Mouse (Mus musculus) 416B (cell line): ENCODE data around the gene Cog1.
"Not testable (repeated sequence)": the region's sequence is repeated elsewhere in the genome, so short reads cannot be mapped to it uniquely, and the experiment has no call there.

ENCODE experiments used
- DNase-seq: peaks from one replicate; pipeline ENCODE4 v3.0.0; 2011; ENCODE audit warnings: low read depth

Gene Cog1

GRCm38 (mm10) chr11:113632303-113632702 is 16.7 kb upstream of the Cog1 start:
- DNase-seq, result no peak

GRCm38 (mm10) chr11:113633398-113633797 is 15.6 kb upstream of the Cog1 start:
- DNase-seq, result peak; percentile 30

GRCm38 (mm10) chr11:113634699-113635121 is 14.3 kb upstream of the Cog1 start:
- DNase-seq, result no peak

- no peak for DNase-seq
Observed at GRCm38 (mm10) chr11:113638680-113639079, 10.3 kb upstream of the Cog1 start.

- no peak for DNase-seq
Observed at GRCm38 (mm10) chr11:113645181-113645580, 3.8 kb upstream of the Cog1 start.

- DNase-seq, result peak; percentile 79
Observed at GRCm38 (mm10) chr11:113648152-113648551, 817 bp upstream of the Cog1 start.

GRCm38 (mm10) chr11:113649353-113650210 is 613 bp downstream of the Cog1 start, which contains the start of gene Slc39a11:
Gene Slc39a11 (minus strand): TSS chr11:113650079.
- DNase-seq, result peak; percentile 69

- DNase-seq, result no peak
Observed at GRCm38 (mm10) chr11:113651206-113651906, 2.4 kb downstream of the Cog1 start.

GRCm38 (mm10) chr11:113651907-113652273 is 2.9 kb downstream of the Cog1 start:
- no peak for DNase-seq

- DNase-seq, result no peak
Observed at GRCm38 (mm10) chr11:113652516-113652915, 3.5 kb downstream of the Cog1 start.

GRCm38 (mm10) chr11:113654105-113654504 is 5.1 kb downstream of the Cog1 start:
- DNase-seq, result no peak

- no peak for DNase-seq
Observed at GRCm38 (mm10) chr11:113654561-113655270, 5.7 kb downstream of the Cog1 start.

GRCm38 (mm10) chr11:113656511-113656932 is 7.6 kb downstream of the Cog1 start:
- no peak for DNase-seq

- no peak for DNase-seq
Observed at GRCm38 (mm10) chr11:113657221-113657620, 8.3 kb downstream of the Cog1 start.

GRCm38 (mm10) chr11:113658319-113658718 is 9.3 kb downstream of the Cog1 start:
- no peak for DNase-seq

- no peak for DNase-seq
Observed at GRCm38 (mm10) chr11:113658763-113659162, 9.8 kb downstream of the Cog1 start.

GRCm38 (mm10) chr11:113660213-113660612 is 11.2 kb downstream of the Cog1 start:
- DNase-seq, result not testable (repeated sequence)

GRCm38 (mm10) chr11:113660940-113661339 is 12.0 kb downstream of the Cog1 start:
- peak; percentile 65 for DNase-seq

- DNase-seq, result no peak
Observed at GRCm38 (mm10) chr11:113661835-113662351, 12.9 kb downstream of the Cog1 start.

GRCm38 (mm10) chr11:113664279-113664678 is 15.3 kb downstream of the Cog1 start:
- DNase-seq, result no peak

GRCm38 (mm10) chr11:113666205-113666604 is 17.2 kb downstream of the Cog1 start:
- DNase-seq, result no peak

GRCm38 (mm10) chr11:113666648-113667047 is 17.7 kb downstream of the Cog1 start:
- no peak for DNase-seq
